Mouse (Mus musculus) midbrain, embryonic 10.5 days (tissue): ENCODE results near the gene Gm10271. TPM values are rescaled to one million over a fixed set of nuclear protein-coding genes. Genes with fewer than 3 reads are reported as not detected.

Experiments
- DNase-seq: peaks from one replicate; pipeline ENCODE4 v3.0.0-alpha.2; 2017; ENCODE audit warnings: low spot score
- H3K27ac ChIP-seq: fragments of 300-500 bp; sonication (generic); replicated peaks from 2 replicates; pipeline ENCODE4 v1.5.1; 2016; ENCODE audit warnings: mild to moderate bottlenecking
- H3K27me3 ChIP-seq: fragments of 300-500 bp; sonication (generic); 2 replicates; pipeline ENCODE4 v1.6.1; 2016; ENCODE audit warnings: low read depth, mild to moderate bottlenecking; ENCODE audit not compliant: poor library complexity, severe bottlenecking
- H3K36me3 ChIP-seq: fragments of 300-500 bp; sonication (generic); 2 replicates; pipeline ENCODE4 v1.6.1; 2016; ENCODE audit warnings: mild to moderate bottlenecking, moderate library complexity
- H3K4me1 ChIP-seq: fragments of 300-500 bp; sonication (generic); 2 replicates; pipeline ENCODE4 v1.6.1; 2016
- H3K4me3 ChIP-seq: fragments of 300-500 bp; sonication (generic); 2 replicates; pipeline ENCODE4 v1.5.1; 2016; ENCODE audit warnings: mild to moderate bottlenecking, moderate library complexity
- H3K9me3 ChIP-seq: fragments of 300-500 bp; sonication (generic); replicated peaks from 2 replicates; pipeline ENCODE4 v1.6.1; 2016; ENCODE audit warnings: mild to moderate bottlenecking
- WGBS: fragments of 180-500 bp; shearing (Covaris S2); methylation state at CpG from one replicate; pipeline ENCODE4 v1.1.7; 2016; 5-methylcytosine and 5-hydroxymethylcytosine counted together
- polyA plus RNA-seq: library from polyadenylated mRNA; unstranded; fragments of >200 nt; fragmentation: Nextera tagmentation; extraction: Ambion mirVana; gene quantifications from 2 replicates; pipeline ENCODE4 v1.2.1, GENCODE M21; 2016

Gene Gm10271
- polyA plus RNA-seq, 1 experiment from 2014 or later: not detected

DNA sequence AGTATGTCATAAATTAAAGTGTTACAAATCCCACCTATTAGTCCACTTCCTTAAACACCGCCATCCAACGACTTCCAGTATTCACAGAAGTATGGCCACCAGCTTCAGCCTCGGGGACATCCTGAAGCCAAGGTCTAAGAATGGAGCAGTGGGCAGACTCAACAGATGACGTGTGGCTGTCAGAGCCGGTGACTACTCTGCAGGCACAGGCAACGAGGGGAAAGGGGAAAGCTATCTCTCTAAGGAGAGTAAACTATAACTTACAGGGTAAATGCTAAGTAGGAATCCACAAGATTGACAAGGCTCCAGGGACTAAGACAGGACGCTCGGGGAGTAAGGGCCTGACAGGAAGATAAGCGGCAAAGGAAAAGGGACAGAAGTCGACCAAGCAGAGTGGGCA lies 27.5 kb downstream of the Gm10271 start:
- peaks cover 8% of the 10 kb centered on the region for H3K9me3 ChIP-seq
- peaks cover 27% of the 10 kb centered on the region for H3K36me3 ChIP-seq
- H3K4me3 ChIP-seq: no peak overlapping the region
- H3K4me1 ChIP-seq: peaks cover 18% of the 10 kb centered on the region
- no peak for DNase-seq
- no peaks in the 10 kb centered on the region for H3K27me3 ChIP-seq
- no peak overlapping the region for H3K27ac ChIP-seq
- WGBS: 85% methylated on average over 10 of the region's 10 CpGs

DNA sequence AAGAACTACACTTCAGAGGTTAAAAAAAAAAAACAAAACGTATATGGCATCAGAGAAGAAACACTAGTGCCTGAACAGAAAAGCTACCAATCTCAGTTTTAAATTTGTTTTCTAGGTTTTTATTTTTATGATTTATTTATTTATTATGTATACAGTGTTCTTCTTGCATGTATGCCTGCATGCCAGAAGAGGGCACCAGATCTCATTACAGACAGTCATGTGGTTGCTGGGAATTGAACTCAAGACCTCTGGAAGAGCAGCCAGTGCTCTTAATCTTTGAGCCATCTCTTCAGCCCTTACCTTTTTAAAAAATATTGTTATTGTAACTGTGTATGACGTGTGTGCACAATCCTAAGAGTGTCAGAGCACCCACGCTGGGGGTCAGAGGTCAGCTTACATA lies 28.3 kb downstream of the Gm10271 start:
- no peak for DNase-seq
- Histone ChIP-seq H3K4me1 (peaks cover 14% of the 10 kb centered on the region), H3K27ac (no peak overlapping the region), H3K36me3 (peaks cover 34% of the 10 kb centered on the region), H3K27me3 (no peaks in the 10 kb centered on the region), H3K9me3 (peaks cover 8% of the 10 kb centered on the region), H3K4me3 (no peak overlapping the region)
- WGBS: 89% methylated on average over 3 of the region's 3 CpGs

GRCm38 (mm10) chr10:116943025-116943424 lies 29.4 kb downstream of the Gm10271 start:
- 96% methylated on average over 6 of the region's 6 CpGs for WGBS
- Histone ChIP-seq H3K4me1 (peaks cover 4% of the 10 kb centered on the region; the same call in 1 of the 2 replicates), H3K27ac (no peak overlapping the region), H3K9me3 (peaks cover 8% of the 10 kb centered on the region), H3K27me3 (no peaks in the 10 kb centered on the region), H3K36me3 (peaks cover 45% of the 10 kb centered on the region), H3K4me3 (no peak overlapping the region)
- no peak for DNase-seq

DNA sequence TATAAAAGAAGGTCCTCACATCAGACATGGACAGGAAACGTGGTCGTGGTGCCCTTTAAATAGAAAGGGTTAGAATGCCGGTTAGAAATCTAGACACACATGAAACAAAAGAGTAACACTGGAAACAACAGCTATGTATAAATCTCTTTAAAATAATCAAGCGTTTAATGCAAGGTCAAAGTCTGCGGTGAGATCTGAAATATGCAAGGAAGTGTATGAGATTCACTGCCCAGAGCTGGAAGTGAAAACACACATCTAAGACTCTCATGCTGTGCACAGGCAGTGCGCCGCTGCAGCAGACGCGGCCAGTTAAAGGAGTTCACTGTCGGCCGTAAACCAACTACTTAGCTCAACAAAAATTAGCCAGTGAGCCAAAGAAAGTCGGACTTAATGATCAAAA lies 37.4 kb downstream of the Gm10271 start:
- H3K36me3 ChIP-seq: peaks cover 89% of the 10 kb centered on the region
- H3K9me3 ChIP-seq: no peaks in the 10 kb centered on the region
- no peaks in the 10 kb centered on the region for H3K27me3 ChIP-seq
- H3K27ac ChIP-seq: no peak overlapping the region
- DNase-seq: no peak
- H3K4me3 ChIP-seq: no peak overlapping the region
- H3K4me1 ChIP-seq: no peaks in the 10 kb centered on the region
- WGBS: 84% methylated on average over 12 of the region's 12 CpGs

DNA sequence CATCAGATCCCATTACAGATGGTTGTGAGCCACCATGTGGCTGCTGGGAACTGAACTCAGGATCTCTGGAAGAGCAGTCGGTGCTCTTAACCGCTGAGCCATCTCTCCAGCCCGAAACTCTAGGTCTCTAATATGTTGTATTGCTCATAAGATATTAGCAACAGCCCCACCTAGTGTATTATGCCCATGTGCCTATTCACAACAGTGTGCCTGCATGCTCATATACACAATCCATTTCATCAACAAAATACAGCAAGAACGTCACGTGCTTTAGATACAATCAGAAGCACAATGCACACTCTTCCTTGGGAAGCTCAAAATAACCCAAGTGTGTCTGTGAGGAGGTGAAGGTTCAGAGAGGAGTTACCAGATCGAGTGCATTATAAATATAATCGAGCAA lies 38.6 kb downstream of the Gm10271 start:
- Histone ChIP-seq H3K9me3 (no peaks in the 10 kb centered on the region), H3K36me3 (peaks cover 86% of the 10 kb centered on the region), H3K27me3 (no peaks in the 10 kb centered on the region), H3K4me3 (no peak overlapping the region), H3K27ac (no peak overlapping the region), H3K4me1 (no peaks in the 10 kb centered on the region)
- DNase-seq: no peak
- WGBS: 90% methylated on average over 7 of the region's 7 CpGs

DNA sequence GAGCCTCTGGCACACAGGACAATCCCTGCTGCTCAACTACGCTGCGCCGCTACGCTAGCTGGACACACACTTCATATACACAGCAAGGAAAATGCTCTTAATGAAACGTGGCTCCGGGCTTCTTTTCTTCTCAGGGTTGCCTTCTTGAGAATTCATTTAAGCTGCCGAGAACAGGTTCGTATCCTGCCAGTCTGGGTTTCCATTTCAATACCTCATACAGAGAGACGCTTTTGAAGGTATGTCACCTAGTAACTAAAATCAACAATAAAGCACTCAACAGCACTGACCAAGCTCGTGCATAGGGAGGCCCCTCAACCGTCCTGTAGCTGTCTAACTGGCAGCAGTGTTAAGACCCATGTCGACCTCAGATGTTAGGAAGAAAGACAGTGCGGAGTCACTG lies 40.0 kb downstream of the Gm10271 start:
- Histone ChIP-seq H3K27ac (no peak overlapping the region), H3K4me3 (no peak overlapping the region), H3K36me3 (peaks cover 82% of the 10 kb centered on the region), H3K27me3 (no peaks in the 10 kb centered on the region), H3K9me3 (no peaks in the 10 kb centered on the region), H3K4me1 (no peaks in the 10 kb centered on the region)
- WGBS: 92% methylated on average over 13 of the region's 13 CpGs
- no peak for DNase-seq

DNA sequence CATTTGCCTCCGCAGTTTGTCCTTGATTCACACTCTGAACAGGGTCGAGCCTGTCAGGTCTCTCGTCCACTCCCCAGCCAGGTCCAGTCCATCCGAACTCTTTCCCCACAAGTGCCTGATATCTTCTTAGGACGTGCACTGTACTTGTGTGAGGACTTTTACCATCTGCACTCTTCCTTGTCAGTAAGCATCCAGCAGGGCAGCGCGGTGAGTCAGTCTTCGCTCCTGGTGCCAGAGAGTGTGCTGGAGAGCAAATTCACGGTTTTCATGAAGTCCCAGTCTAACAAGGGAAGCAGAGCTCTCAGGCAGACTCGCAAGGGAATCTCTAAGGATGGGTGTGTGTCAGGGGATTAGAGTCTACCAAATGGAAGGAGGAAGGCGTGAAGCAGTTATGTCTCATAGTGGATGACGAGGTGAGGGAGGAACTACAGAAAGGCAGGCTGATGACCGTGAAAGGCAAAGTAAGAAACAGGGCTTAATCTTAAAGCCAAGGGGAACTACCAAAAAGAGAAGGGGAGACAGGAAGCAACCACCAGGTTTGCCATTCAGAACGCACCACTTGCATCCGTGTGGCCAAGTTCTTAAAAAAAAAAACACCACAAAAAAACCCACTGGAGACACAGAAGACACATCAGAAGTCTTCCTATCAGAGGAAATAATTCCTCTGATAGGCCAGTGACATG lies 40.8 kb downstream of the Gm10271 start:
- no peaks in the 10 kb centered on the region for H3K9me3 ChIP-seq
- no peak for DNase-seq
- 89% methylated on average over 15 of the region's 15 CpGs for WGBS
- H3K27ac ChIP-seq: no peak overlapping the region
- H3K4me1 ChIP-seq: no peaks in the 10 kb centered on the region
- no peaks in the 10 kb centered on the region for H3K27me3 ChIP-seq
- peaks cover 82% of the 10 kb centered on the region for H3K36me3 ChIP-seq
- H3K4me3 ChIP-seq: no peak overlapping the region

- H3K36me3 ChIP-seq: peaks cover 82% of the 10 kb centered on the region
- H3K27me3 ChIP-seq: no peaks in the 10 kb centered on the region
- H3K4me1 ChIP-seq: no peaks in the 10 kb centered on the region
- no peaks in the 10 kb centered on the region for H3K9me3 ChIP-seq
- no peak for DNase-seq
- no peak overlapping the region for H3K27ac ChIP-seq
- no peak overlapping the region for H3K4me3 ChIP-seq
- 87% methylated on average over 6 of the region's 7 CpGs for WGBS
Observed at GRCm38 (mm10) chr10:116930936-116931335, 41.5 kb downstream of the Gm10271 start.

- Histone ChIP-seq H3K27ac (no peak overlapping the region), H3K9me3 (no peaks in the 10 kb centered on the region), H3K4me3 (no peak overlapping the region), H3K4me1 (no peaks in the 10 kb centered on the region), H3K36me3 (peaks cover 82% of the 10 kb centered on the region), H3K27me3 (no peaks in the 10 kb centered on the region)
- WGBS: 93% methylated on average over 7 of the region's 7 CpGs
- DNase-seq: no peak
Observed at GRCm38 (mm10) chr10:116930506-116930905, 41.9 kb downstream of the Gm10271 start.

- no peak for DNase-seq
- Histone ChIP-seq H3K4me1 (no peaks in the 10 kb centered on the region), H3K36me3 (peaks cover 84% of the 10 kb centered on the region), H3K27me3 (no peaks in the 10 kb centered on the region), H3K4me3 (no peak overlapping the region), H3K27ac (no peak overlapping the region), H3K9me3 (no peaks in the 10 kb centered on the region)
- WGBS: 90% methylated on average over 3 of the region's 3 CpGs
Observed at GRCm38 (mm10) chr10:116928826-116929225, 43.6 kb downstream of the Gm10271 start.

DNA sequence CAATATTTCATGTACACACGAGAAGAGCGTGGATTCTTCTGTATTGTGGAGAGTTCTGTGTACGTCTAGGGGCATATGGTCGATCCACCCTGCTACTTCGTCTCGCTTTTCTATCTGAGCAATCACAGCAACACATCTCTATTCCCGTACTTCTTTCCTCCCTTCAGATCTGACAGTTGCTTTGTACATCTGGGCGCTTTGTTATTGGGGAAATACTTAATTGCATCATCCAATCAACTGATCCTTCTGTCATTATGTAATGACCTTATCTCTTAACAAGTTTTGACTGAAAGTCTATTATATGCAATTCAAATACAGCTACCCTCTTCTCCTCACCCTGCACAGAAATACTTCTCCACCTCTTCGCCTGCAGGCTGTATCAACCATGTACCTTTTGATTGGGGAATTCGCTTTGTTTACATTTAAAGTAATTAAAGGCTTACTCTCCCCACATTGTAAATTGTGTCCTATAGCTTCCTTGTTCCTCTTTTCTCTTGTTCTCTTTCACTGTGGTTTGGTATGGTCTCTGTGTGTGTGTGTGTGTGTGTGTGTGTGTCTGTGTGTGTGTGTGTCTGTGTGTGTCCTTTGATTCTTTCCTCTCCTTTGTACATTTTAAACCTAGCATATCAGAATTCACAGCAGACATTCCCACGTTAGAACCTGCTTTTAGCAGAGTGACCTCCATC lies 45.8 kb downstream of the Gm10271 start:
- WGBS: 94% methylated on average over 11 of the region's 11 CpGs
- Histone ChIP-seq H3K27me3 (no peaks in the 10 kb centered on the region), H3K27ac (no peak overlapping the region), H3K4me1 (no peaks in the 10 kb centered on the region), H3K4me3 (no peak overlapping the region), H3K9me3 (no peaks in the 10 kb centered on the region), H3K36me3 (peaks cover 82% of the 10 kb centered on the region)
- DNase-seq: no peak

DNA sequence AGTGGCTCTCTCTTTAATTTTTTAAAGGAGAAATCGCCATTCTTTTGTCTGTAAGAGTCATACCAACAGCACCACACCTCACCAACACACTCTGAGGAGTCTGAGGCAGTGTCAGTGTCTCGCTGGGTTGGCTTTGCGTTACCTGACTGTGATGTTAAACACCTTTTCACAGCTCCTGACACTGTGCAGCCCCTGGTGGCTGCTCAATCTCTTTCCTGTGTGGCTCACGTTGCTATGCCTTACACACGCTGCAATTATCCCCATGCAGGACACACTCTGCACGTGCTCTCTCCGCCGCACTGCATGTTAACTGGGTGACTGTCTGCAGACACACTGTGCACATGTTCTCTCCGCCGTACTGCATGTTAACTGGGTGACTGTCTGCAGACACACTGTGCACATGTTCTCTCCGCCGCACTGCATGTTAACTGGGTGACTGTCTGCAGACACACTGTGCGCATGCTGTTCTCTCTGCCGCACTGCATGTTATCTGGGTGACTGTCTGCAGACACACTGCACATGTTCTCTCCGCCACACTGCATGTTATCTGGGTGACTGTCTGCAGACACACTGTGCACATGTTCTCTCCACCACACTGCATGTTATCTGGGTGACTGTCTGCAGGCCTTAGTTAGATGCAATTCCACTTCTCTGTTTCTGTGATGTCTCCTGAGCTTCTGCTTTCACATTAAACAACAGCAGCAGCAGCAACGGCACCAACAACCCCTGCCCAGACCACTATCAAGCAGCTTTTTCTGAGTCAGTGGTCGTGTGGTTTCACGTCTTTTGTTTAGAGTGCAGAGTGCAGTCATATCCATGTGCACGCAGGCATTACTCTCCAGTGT lies 48.5 kb downstream of the Gm10271 start:
- Histone ChIP-seq H3K9me3 (no peaks in the 10 kb centered on the region), H3K36me3 (peaks cover 86% of the 10 kb centered on the region)

GRCm38 (mm10) chr10:116922161-116922560 lies 50.2 kb downstream of the Gm10271 start:
- Histone ChIP-seq H3K36me3 (peaks cover 88% of the 10 kb centered on the region), H3K27me3 (no peaks in the 10 kb centered on the region), H3K27ac (no peak overlapping the region), H3K4me1 (no peaks in the 10 kb centered on the region), H3K9me3 (no peaks in the 10 kb centered on the region), H3K4me3 (no peak overlapping the region)
- DNase-seq: no peak
- WGBS: 93% methylated on average over 15 of the region's 15 CpGs

More for the DNA sequence above, 48.5 kb downstream of the Gm10271 start:
- H3K27ac ChIP-seq: no peak overlapping the region
- H3K4me1 ChIP-seq: no peaks in the 10 kb centered on the region
- H3K4me3 ChIP-seq: no peak overlapping the region
- DNase-seq: no peak
- no peaks in the 10 kb centered on the region for H3K27me3 ChIP-seq
- WGBS: 94% methylated on average over 19 of the region's 19 CpGs
